Mouse (Mus musculus): ENCODE data around the gene Hoxb8. TPM values are rescaled to one million over a fixed set of nuclear protein-coding genes. Genes with fewer than 3 reads are reported as not detected.

Hoxb8 gene
- polyA plus RNA-seq, 1 experiment from 2014 or later, result 27.9 TPM

DNA sequence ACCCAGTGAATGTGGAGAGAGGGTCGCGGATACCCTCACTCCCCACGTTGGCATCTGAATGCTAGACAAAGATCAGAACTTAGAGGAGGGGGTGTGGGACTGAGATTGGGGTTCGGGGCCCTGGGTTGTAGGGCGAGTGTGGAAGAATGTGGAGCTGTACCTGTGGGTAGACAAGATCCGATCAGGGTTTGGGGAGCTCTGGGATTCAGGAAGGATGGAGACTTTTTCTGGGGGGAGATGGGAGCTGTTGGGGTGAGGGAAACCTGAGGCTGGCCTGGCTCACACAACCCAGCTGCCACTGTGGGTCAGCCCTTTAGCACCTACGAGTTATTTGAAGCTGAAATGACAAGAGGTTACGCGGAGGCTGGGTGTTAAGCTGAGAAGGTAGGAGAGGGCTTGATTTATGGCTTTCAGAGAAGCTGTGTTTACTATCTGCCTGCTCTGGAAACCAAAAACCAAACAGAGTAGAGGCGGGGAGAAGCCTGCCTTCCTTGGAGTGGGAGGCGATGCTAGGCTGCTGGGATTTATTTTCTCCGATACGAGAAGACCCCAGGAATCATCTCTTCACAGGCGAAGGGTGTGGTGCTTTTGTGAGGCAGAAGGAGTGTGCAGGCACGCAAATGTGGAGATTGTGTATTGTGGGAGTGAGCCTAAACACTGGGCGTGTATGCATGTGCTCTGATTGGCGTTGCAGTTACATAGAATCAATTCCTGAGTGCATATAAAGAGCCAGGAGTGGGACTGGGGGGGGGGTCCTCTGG is 51.7 kb downstream of the Hoxb8 start:
- Histone ChIP-seq H3K4me3 (ENCODE audit: low read depth, low read length) (peak overlapping the region; percentile 96), H3K4me2 (ENCODE audit: low read depth) (peak overlapping the region; percentile 100), H3K27ac (ENCODE audit: low read depth, low read length) (peak overlapping the region; percentile 100), H3K9me3 (ENCODE audit: control insufficient read depth, low read length) (no peaks in the 10 kb centered on the region), H3K9ac (ENCODE audit: low read length) (peak overlapping the region; percentile 100), H3K4me1 (ENCODE audit: control insufficient read depth, insufficient read depth, low read length) (peaks cover 91% of the 10 kb centered on the region), H3K36me3 (ENCODE audit: control insufficient read depth, insufficient read depth, low read length) (peaks cover 8% of the 10 kb centered on the region), H3K27me3 (ENCODE audit: control insufficient read depth, insufficient read depth, low read length) (no peaks in the 10 kb centered on the region)
- DNase-seq (ENCODE audit: low spot score) (peak; percentile 65), ATAC-seq (ENCODE audit: insufficient read depth, low FRiP score, low TSS enrichment) (no peak)
- WGBS, result 4% methylated on average over 17 of the region's 17 CpGs

DNA sequence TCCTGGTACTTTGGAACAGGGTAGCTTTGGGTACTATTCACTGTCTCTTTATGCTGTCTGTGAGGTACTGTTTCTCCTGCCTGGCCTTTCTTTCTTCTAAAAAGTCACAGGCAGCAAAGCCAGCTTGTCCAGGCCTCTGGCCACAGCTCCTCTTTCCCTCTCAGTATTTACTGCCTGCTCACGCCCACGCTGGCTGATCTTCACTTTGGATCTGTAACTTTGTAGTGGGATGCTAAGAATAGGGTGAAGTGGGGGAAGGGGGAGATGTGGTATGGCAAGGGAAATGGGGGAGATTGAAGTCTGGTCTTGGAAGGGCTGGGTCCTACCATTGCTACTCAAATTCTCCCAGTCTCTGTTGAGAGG is 52.3 kb downstream of the Hoxb8 start:
- Histone ChIP-seq H3K36me3 (ENCODE audit: control insufficient read depth, insufficient read depth, low read length) (peaks cover 8% of the 10 kb centered on the region), H3K27ac (ENCODE audit: low read depth, low read length) (peak overlapping the region; percentile 100), H3K27me3 (ENCODE audit: control insufficient read depth, insufficient read depth, low read length) (no peaks in the 10 kb centered on the region), H3K4me2 (ENCODE audit: low read depth) (peak overlapping the region; percentile 100), H3K4me3 (ENCODE audit: low read depth, low read length) (peak overlapping the region; percentile 96), H3K9me3 (ENCODE audit: control insufficient read depth, low read length) (no peaks in the 10 kb centered on the region), H3K4me1 (ENCODE audit: control insufficient read depth, insufficient read depth, low read length) (peaks cover 92% of the 10 kb centered on the region), H3K9ac (ENCODE audit: low read length) (peak overlapping the region; percentile 100)
- 6% methylated on average over 2 of the region's 2 CpGs for WGBS
- no peak for DNase-seq (ENCODE audit: low spot score)
- ATAC-seq (ENCODE audit: insufficient read depth, low FRiP score, low TSS enrichment), result no peak

MicroRNA genes within 50 kb of the gene (microRNA counts, 519-probe panel; counts per million panel counts)
- microRNA mmu-miR-10a (6,493 counts per million, percentile 98 among the panel's probes with 10 or more counts), microRNA mmu-miR-196a (5,442 counts per million, percentile 93 among the panel's probes with 10 or more counts)

Small RNA genes within 50 kb of the gene (microRNA-seq; reads per million reads assigned to microRNA genes)
- gene Mir10a (176,342 reads per million, percentile 100 among the genes with 10 or more reads in this experiment), gene Mir196a-1 (45.6 reads per million, percentile 39 among the genes with 10 or more reads in this experiment)

Other genes starting within 250 kb of the Hoxb8 start
- 41.7 and 46.6 TPM in 2 replicates for gene Snf8, start 247.0 kb upstream of the Hoxb8 start, polyA plus RNA-seq (2014; fragmentation: Nextera tagmentation; extraction: Ambion mirVana)
- 26.7 and 29.7 TPM in 2 replicates for gene Ube2z, start 216.5 kb upstream of the Hoxb8 start, polyA plus RNA-seq (2014; fragmentation: Nextera tagmentation; extraction: Ambion mirVana)
- 551 and 560 TPM in 2 replicates for gene Atp5g1, start 206.2 kb upstream of the Hoxb8 start, polyA plus RNA-seq (2014; fragmentation: Nextera tagmentation; extraction: Ambion mirVana)
- gene Calcoco2, start 169.9 kb upstream of the Hoxb8 start, polyA plus RNA-seq (2014; fragmentation: Nextera tagmentation; extraction: Ambion mirVana), result not detected in 2 replicates
- gene Ttll6, start 148.1 kb upstream of the Hoxb8 start, polyA plus RNA-seq (2014; fragmentation: Nextera tagmentation; extraction: Ambion mirVana), result not detected in 2 replicates
- gene Hoxb13, start 87.6 kb upstream of the Hoxb8 start, polyA plus RNA-seq (2014; fragmentation: Nextera tagmentation; extraction: Ambion mirVana), result 0.33 and 0.35 TPM in 2 replicates
- gene Hoxb9, start 10.4 kb upstream of the Hoxb8 start, polyA plus RNA-seq (2014; fragmentation: Nextera tagmentation; extraction: Ambion mirVana), result 60.7 and 67.9 TPM in 2 replicates
- gene Hoxb7, start 4.7 kb downstream of the Hoxb8 start, polyA plus RNA-seq (2014; fragmentation: Nextera tagmentation; extraction: Ambion mirVana), result 65.5 and 65.9 TPM in 2 replicates
- 81.4 and 87.2 TPM in 2 replicates for gene Hoxb6, start 10.6 kb downstream of the Hoxb8 start, polyA plus RNA-seq (2014; fragmentation: Nextera tagmentation; extraction: Ambion mirVana)
- 49.0 and 49.1 TPM in 2 replicates for gene Hoxb5, start 21.4 kb downstream of the Hoxb8 start, polyA plus RNA-seq (2014; fragmentation: Nextera tagmentation; extraction: Ambion mirVana)
- 3.1 and 3.8 TPM in 2 replicates for gene Hoxb4, start 36.4 kb downstream of the Hoxb8 start, polyA plus RNA-seq (2014; fragmentation: Nextera tagmentation; extraction: Ambion mirVana)
- gene Hoxb3, start 41.4 kb downstream of the Hoxb8 start, polyA plus RNA-seq (2014; fragmentation: Nextera tagmentation; extraction: Ambion mirVana), result 10.3 and 14.2 TPM in 2 replicates
- 88.2 and 89.0 TPM in 2 replicates for gene Hoxb2, start 68.6 kb downstream of the Hoxb8 start, polyA plus RNA-seq (2014; fragmentation: Nextera tagmentation; extraction: Ambion mirVana)
- 15.7 and 17.2 TPM in 2 replicates for gene Hoxb1, start 83.8 kb downstream of the Hoxb8 start, polyA plus RNA-seq (2014; fragmentation: Nextera tagmentation; extraction: Ambion mirVana)
- 1.8 and 2.1 TPM in 2 replicates for gene Skap1, start 182.7 kb downstream of the Hoxb8 start, polyA plus RNA-seq (2014; fragmentation: Nextera tagmentation; extraction: Ambion mirVana)

Measured in neural tube, embryonic 11.5 days (tissue).